Mouse (Mus musculus) gastrocnemius, postnatal 14 days (tissue): Measurements from ENCODE around the gene Nadk. TPM values are rescaled to one million over a fixed set of nuclear protein-coding genes. Genes with fewer than 3 reads are reported as not detected.
A peak's percentile ranks its signal among the peaks of the same experiment; 100 is the strongest.
"Not testable (repeated sequence)": the region's sequence is repeated elsewhere in the genome, so short reads cannot be mapped to it uniquely, and the experiment has no call there.

ENCODE experiments used
- DNase-seq: peaks from one replicate; pipeline ENCODE4 v3.0.0; 2021; ENCODE audit warnings: mixed read lengths
- intact Hi-C: fragments of 180-260 bp; cut with DNase I; formaldehyde crosslinking; loops from one replicate; pipeline ENCODE4 v1.15.1; 2025; ENCODE audit warnings: low total_unique reads
- total RNA-seq, 2 experiments: library from RNA; stranded (reverse); gene quantifications; 2 replicates each; pipeline ENCODE4 v1.2.3; 2021

The Nadk gene
- total RNA-seq, 2 experiments from 2014 or later = 14.5 to 19.6 TPM

GRCm38 (mm10) chr4:155568170-155568569 lies 6.0 kb downstream of the Nadk start:
- intact Hi-C loops = no loop called here
- no peak for DNase-seq

- intact Hi-C loops = no loop called here
- no peak for DNase-seq
These were observed 6.6 kb downstream of the Nadk start for GRCm38 (mm10) chr4:155568632-155569370.

GRCm38 (mm10) chr4:155569818-155570217 lies 7.6 kb downstream of the Nadk start:
- intact Hi-C loops = no loop called here
- no peak for DNase-seq

- intact Hi-C loops = not testable (repeated sequence)
These were observed 8.1 kb downstream of the Nadk start for GRCm38 (mm10) chr4:155570315-155570714.

GRCm38 (mm10) chr4:155571442-155571841 lies 9.3 kb downstream of the Nadk start:
- intact Hi-C loops = no loop called here
- no peak for DNase-seq

More at GRCm38 (mm10) chr4:155570315-155570714, 8.1 kb downstream of the Nadk start:
- DNase-seq = not testable (repeated sequence)

GRCm38 (mm10) chr4:155573155-155573554 lies 11.0 kb downstream of the Nadk start:
- intact Hi-C loops = no loop called here
- no peak for DNase-seq

- intact Hi-C loops = no loop called here
- DNase-seq = no peak
These were observed 11.7 kb downstream of the Nadk start for GRCm38 (mm10) chr4:155573876-155574275.

- no peak for DNase-seq
- intact Hi-C loops = no loop called here
These were observed 12.8 kb downstream of the Nadk start for GRCm38 (mm10) chr4:155574931-155575330.

GRCm38 (mm10) chr4:155575521-155575920 lies 13.3 kb downstream of the Nadk start:
- intact Hi-C loops = no loop called here
- no peak for DNase-seq

- DNase-seq = no peak
- intact Hi-C loops = no loop called here
These were observed 15.0 kb downstream of the Nadk start for GRCm38 (mm10) chr4:155577132-155577531.

GRCm38 (mm10) chr4:155577741-155578140 lies 15.6 kb downstream of the Nadk start:
- intact Hi-C loops = no loop called here
- no peak for DNase-seq

GRCm38 (mm10) chr4:155578336-155579125 lies 16.4 kb downstream of the Nadk start:
- DNase-seq = peak; percentile 74
- intact Hi-C loops = no loop called here

- intact Hi-C loops = loop anchor here (5.0 kb wide), 1 partner anchor 98 kb away; no protein-coding TSS in a partner anchor
- DNase-seq = peak; percentile 50
These were observed 18.2 kb downstream of the Nadk start for GRCm38 (mm10) chr4:155580420-155580819.

GRCm38 (mm10) chr4:155582279-155582905 lies 20.2 kb downstream of the Nadk start:
- DNase-seq = no peak
- intact Hi-C loops = loop anchor here (5.0 kb wide), 1 partner anchor 100 kb away; no protein-coding TSS in a partner anchor

GRCm38 (mm10) chr4:155589356-155589755 lies 27.2 kb downstream of the Nadk start:
- intact Hi-C loops = no loop called here
- no peak for DNase-seq

GRCm38 (mm10) chr4:155591012-155591719 lies 29.0 kb downstream of the Nadk start:
- DNase-seq = no peak
- intact Hi-C loops = no loop called here

- no peak for DNase-seq
- intact Hi-C loops = no loop called here
These were observed 31.6 kb downstream of the Nadk start for GRCm38 (mm10) chr4:155593780-155594179.

GRCm38 (mm10) chr4:155595777-155596176 lies 33.6 kb downstream of the Nadk start:
- intact Hi-C loops = no loop called here
- DNase-seq = no peak

- no peak for DNase-seq
- intact Hi-C loops = no loop called here
These were observed 34.4 kb downstream of the Nadk start for GRCm38 (mm10) chr4:155596606-155597005.

GRCm38 (mm10) chr4:155598536-155598935 lies 36.4 kb downstream of the Nadk start:
- no peak for DNase-seq
- intact Hi-C loops = no loop called here
